Mouse (Mus musculus): ENCODE data around the gene Gm49661.

Gm49661 gene

DNA sequence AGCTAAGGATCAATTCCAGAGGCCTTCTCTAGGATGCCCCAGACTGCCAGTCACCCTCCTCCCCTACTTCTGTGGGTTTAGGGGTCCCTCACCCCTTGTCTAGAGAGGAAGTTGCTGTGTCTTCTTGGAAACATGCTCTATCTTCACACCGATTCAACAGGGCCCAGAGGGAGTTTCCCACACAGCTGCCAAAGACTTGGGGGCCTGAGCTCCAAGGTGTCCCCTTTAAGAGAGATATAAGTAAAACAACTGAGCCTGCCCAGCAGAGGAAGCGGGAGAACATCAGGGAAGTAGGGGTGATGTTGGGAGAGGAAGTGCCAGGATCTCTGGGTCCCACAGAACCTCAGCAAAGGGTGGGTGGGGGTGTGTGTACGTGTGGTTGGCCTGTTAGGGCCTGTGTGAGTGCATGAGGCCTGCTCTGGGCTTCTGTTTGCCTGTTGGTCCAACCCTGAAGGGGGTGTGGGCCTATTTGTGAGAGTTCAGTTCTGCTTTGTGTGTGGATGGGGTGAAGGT lies 13.3 kb upstream of the Gm49661 start:
- DNase-seq, result no peak

DNA sequence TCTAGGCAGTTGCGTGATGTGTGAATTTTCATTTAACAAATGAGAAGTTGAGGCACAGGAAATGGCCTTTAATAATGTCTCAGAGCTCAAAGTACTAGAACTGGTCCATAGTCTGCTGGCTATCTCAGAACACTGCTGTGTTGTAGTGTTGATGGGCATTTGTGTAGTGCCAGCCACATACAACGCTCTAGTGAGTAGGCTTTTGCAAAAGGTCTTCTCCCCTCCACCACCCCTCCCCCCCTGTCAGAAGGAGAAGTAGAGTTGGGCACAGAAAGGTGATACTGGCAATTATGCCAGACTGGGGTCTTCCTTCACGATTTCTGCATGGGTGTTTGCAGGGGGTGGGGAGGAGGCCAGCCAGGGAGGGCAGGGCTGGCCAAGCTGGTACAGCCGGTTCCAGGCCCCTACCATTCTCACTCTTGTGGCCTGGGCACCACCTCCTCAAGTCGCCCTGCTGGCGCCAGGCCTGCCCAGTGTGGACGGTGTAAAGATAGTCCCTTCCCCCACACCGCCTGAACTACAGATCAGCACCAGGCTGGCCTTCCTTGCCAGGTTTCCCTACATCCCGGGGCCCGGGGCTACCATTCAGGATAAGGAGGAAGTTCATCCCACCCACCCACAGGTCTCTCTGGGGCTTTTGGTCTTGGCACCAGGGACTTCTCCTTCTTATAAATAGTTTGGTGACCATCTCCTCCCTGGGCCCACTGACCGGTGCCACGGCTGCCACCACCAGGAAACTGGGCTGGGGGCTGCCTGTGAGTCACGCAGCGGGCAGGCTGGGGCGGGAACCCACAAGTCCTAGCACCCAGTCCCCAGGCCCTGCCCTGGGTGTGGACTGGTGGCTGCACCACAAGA lies 12.6 kb upstream of the Gm49661 start:
- peak; percentile 70 for DNase-seq

DNA sequence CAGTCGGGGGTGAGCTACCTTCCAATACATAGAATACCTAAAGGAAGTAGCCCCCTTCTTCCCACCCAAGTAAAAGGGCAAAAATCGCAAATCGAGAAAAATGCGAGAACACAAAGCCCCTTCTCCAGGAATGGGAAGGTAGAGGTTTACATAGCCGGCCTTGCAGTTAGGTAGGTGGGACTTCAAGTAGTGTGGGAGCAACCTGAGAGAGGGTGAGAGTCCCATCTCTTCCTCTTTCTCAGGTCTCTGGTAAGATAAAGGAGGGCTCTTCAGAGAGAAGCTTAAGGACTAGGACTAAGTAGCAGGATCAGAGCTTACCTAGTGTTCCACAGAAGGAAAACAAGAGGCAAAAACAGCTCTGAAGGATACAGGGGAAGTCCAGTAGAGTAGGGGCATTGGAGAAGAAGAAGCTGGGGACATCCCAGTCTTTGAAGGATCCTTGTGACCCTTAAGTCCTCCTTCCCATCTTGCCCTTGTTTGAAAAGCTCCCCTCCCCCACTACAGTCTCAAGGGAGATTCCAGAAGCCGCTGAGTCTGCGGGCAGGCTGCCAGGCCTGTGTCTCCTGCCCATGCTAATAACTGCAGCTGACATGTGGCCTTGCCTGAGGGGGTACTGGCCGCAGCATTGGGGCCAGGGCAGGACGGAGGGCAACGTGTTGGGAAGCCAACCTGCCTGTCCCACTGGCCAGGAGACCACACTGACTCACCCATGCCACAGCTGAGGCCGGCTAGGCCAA lies 11.6 kb upstream of the Gm49661 start:
- DNase-seq, result peak; percentile 96

DNA sequence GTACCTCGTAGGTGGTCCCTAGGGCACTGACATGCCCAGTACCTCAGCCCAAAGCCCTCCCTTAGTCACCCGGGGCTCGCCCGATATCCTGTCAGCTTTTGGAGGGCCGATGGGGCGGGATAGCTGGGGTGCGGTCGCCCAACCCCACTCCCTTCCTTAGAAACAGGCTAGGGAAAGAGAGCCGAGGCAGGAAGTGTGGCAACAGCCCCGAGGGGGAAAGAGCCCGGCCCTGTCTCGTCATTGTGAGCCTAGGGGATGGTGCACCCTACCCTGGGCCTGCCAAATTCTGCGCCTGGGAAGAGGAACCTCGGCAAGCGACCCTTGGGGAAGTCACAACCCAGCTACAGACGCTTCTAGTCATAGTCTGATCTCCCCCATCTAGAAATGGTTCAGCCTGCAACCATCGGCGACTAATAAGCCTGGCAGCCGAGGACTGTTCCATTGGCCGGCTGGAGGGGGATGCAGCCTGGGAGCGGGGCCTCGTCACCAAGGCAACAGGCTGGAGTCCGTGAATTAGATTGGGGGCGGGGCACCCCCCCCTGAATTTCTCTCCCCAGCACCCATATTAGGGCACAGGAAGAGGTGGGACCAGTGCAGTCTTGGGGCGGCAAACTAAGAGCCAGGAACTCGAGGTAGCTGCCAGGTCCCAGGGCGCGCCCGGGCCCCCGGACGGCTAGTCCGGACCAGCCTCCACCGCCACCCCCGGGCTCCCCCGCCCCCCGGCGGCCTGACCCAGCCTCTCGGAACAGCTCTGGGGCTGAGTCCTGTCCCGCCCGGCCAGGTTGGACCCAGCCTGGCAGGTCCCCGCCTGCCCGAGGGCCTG lies 10.6 kb upstream of the Gm49661 start:
- peak; percentile 96 for DNase-seq

DNA sequence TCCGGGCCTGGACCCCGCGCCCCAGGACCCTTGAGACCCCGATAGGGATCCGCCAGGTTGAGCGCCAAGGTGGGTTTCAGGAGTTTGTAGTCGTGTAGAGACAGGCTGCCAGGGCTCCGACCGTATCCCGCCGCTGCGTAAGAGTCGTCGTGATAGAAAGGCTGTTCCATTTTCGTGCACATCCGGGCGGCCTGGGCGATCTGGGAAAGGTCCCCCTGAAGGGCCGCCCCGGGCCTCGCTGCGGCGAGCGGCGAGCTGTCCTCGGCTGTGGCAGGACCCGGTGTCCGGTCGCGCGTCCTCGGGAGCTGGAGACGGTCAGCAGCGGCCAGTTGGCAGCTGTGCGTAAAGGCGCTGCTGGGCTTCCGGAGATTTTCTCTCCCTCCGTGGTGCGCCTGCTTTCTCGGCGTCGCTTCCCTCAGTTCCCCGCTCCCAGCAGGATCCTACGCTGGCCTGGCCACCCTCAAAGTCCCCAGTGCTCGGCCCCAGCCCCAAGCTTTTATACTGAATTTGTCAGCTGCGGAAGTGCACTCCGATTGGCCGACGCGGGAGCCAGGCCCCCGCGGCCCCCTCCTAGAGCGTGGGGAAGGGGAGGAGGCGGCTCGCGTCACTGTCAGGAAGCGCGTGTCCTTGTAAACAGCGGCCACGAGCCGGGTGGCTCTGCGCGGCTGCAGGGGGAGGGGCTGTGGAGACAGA lies 9.2 kb upstream of the Gm49661 start, which contains the start of gene Junb:
Junb (minus strand) TSS at position 471 of the 693 bp plus-strand sequence.
- peak; percentile 96 for DNase-seq

DNA sequence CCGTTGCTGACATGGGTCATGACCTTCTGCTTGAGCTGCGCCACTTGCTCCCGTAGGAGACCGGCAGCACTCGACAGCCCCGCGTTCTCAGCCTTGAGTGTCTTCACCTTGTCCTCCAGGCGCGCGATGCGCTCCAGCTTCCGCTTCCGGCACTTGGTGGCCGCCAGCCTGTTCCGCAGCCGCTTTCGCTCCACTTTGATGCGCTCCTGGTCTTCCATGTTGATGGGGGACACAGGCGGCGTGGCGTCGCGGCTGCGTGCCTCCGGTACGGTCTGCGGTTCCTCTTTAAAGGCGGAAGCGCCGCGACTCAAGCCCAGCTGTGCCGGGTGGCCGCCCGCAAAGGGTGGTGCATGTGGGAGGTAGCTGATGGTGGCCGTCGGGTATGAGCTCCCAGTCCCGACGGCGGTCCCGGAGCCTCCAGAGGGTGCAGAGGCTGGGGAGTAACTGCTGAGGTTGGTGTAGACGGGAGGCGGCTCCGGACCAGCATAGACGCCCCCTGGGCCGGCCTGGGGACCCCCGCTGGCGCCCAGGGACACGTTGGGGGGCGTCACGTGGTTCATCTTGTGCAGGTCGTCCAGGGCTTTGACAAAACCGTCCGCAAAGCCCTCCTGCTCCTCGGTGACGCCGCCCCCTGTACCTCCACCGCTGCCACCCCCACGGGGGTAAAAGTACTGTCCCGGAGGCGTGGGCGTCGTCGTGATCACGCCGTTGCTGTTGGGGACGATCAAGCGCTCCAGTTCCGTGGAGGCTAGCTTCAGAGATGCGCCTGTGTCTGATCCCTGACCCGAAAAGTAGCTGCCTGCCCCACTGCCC lies 8.4 kb upstream of the Gm49661 start:
- peak; percentile 82 for DNase-seq

DNA sequence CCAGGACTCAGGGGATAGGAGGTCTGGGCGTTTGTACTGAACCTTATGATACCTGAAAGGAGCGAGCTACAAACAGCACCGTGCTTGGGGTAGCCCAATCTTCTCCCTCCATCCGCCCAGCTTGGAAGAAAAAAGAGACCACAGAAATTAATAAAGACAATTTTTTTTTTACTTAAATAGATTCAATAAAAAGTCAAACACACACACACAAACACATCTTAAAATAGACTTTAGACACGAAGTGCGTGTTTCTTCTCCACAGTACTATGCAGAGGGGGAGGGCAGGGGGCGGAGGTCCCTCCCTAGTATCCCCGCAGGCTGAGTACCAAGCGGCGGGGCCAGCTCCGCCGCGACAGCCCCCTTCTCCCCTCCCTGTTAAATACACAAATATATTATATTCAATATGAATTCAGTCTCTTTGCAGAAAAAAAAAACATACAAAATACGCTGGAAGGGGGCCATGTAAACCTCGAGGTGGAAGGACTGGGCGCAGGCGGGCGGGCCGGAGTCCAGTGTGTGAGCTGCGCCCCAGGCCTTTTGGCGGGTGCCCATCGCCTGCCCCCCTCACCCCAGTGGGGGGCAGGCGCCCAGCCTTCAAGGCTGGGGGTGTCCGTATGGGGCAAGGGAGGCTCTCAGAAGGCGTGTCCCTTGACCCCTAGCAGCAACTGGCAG lies 7.7 kb upstream of the Gm49661 start:
- no peak for DNase-seq

DNA sequence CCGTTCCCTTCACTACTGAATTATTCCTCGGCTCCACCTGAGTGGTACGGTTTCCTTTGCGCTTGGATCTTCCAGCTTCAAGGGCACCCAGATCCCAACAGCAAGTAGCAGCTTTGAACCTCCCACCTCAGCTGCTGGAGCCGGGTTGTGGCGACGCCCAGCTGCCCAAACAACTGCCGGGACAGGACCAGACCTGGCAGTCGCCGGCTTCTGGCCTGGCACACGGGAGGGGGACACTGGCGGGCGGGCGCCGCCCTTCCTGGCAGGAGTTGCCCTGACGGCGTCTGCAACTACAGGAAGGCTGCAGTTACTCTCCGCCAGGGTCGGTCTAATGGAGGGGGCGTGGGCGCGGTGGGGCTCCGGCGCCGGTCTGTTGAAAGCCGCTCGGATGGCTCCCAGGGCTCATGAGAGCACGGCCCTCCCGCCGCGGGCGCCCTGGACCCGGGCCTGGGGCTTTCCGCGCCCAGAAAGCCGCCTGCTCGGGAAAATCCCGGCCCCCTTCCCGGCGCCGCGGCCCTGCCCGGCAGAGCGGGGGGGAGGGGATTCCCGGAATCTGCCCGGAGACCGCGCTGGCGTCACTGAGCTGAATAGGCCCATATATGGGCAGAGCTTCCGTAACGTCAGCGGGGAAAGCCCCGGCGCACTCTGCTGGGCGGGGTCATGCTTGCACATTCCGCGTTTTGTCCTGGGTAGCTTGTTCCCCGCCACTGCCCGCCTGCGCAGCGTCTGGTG lies 7.0 kb upstream of the Gm49661 start:
- DNase-seq, result peak; percentile 97

DNA sequence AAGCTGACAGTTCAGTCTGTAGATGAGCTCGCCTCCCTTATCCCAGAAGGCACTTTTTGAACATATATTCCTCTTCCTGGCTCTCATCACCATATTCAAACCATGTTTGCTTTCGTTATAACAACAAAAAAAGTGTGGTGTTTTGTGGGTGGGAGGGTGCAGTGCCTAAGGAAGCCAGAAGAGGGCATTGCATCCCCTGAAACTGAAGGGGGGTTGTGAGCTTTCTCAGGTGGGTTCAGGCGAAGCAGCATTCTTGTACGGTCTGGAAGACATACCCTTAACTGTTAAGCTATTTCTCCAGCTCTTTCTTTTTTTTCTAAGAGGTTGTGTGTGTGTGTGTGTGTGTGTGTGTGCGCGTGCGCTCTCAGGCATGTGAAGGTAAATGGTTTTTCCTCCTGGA lies 6.2 kb upstream of the Gm49661 start:
- DNase-seq, result peak; percentile 80

DNA sequence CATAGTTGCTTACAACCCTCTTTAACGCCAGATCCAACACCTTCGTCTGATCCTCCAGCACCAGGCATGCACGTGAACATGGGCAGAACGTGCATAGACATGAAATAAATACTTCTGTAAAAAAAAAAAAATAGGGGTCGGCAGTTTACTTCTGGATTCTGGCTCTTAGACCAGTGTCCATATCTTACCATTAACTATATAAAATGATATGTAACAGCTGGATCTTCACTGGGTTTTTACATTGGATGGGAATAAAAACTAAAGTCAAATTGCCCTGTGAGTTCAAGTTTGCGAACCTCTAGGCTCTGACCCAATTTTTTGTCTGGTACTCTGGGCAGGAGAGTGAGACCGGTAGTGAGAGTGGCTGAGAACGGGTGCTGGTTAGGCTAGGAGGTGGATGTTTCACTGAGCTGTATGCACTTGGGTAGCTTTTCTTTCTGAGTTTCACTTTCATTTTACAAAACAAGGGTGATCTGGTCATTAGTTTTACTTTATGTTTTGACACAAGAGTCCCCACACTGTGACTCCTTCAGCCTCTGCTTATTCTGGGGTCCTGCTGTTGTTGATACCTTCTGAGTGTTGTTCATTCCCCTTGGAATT lies 5.4 kb upstream of the Gm49661 start:
- no peak for DNase-seq

DNA sequence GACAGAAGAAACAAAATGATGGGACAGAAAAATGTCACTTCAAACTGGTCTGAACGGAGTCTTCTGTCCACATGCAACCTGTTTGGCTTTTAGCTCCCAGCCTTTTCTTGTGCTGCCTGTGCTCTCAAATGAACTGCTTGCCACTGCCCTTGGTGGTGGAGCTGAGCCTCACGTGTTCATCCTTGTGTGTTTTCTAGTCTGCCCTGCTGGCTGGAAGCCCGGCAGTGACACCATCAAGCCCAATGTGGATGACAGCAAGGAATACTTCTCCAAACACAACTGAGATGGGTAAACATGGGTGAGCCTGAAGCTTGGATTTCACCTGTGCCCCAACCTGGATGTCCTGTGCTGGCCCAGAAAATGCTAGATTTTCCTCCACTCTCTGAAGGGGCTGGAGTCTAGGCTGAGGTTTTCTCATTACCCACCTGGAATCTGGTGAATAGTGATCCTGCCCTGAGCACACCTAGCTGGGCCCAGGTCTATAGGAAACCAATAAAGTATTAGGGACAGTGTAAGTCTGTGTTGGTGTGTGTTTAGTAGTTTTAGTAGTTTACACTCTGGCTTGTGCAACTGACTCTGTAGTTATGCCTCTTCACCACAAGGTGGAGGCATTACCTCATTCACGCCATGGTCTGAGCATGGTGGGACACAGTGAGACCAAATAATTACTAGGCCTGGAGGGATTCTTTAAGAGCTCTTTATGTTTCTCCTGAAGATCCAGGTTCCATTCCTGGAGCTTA lies 4.7 kb upstream of the Gm49661 start:
- peak; percentile 67 for DNase-seq

DNA sequence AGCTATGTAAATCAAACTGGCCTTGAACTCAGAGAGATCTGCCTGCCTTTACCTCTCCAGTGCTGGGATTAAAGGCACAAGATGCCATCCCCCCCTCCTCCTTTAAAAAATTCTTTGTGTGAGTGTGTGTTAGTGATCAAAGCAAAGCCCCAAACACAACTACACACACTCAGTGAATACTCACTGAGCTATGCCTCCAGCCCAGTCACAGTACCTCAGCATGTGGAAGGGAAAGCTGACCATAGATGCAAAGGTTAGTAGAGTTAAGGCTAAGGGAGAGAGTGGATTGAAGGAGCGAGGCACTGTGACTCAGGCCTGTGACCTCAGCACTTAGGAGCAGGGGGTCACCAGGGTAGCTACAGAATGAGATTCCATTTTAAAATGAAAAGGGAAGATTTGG lies 3.8 kb upstream of the Gm49661 start:
- no peak for DNase-seq

DNA sequence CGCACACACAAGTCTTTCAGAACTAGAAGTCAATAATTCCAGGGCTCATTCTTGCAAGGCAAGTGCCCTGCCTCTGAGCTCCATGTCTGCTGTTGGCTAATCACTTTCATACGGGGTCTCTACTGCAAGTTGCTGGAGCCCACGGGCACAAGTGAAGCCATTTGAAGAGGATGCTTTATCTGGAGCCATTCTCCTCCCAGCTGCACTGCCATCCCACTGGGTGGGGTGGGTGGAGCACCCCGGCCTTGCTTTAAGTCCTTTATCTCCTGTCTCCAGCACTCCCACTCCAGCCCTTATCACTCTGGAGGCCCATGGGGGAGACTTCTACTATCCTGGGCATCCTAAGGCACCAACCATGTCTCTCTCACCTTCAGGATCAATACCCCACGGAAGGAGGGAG lies 1.7 kb upstream of the Gm49661 start:
- DNase-seq, result no peak

DNA sequence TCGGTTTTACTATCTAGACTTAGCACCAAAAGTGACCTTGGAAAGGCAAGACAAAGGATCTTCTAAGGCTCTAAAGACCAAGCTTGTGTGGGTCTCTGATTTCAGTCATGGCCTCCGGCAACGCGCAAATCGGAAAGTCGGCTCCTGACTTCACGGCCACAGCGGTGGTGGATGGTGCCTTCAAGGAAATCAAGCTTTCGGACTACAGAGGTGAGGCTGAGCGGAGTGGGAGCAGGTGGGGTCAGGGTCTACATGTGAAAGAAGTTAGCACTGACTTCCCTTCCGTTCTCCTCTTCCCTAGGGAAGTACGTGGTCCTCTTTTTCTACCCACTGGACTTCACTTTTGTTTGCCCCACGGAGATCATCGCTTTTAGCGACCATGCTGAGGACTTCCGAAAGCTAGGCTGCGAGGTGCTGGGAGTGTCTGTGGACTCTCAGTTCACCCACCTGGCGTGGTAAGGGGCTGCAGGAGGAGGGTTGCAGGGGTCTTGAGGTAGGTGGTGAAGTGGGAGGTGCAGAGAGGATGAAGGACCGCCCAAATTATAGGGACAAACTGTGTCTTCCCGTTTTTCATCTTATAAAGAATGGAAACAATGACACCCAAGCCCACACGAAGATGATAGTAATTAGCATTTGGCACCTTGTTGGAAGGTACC lies 1.0 kb upstream of the Gm49661 start:
- DNase-seq, result peak; percentile 48

DNA sequence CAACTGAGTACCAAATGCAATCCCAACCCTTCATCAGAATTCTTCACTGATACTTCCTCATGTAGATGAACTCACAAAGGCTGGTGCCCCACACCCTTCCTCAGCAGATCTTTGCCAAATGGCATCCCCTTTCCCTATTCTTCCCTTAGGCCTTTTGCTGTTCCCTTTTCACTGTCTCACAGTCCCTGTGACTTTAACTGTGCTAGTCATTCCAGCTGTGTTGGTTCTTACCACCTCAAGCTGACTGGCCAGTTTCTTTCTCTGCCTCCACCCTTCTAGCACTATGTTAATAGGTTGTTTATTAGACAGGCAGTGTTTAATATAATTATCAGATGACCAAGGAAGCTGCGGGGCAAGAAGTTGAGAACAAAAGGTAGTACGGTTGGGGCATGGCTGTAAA lies 583 bp downstream of the Gm49661 start:
- no peak for DNase-seq

DNA sequence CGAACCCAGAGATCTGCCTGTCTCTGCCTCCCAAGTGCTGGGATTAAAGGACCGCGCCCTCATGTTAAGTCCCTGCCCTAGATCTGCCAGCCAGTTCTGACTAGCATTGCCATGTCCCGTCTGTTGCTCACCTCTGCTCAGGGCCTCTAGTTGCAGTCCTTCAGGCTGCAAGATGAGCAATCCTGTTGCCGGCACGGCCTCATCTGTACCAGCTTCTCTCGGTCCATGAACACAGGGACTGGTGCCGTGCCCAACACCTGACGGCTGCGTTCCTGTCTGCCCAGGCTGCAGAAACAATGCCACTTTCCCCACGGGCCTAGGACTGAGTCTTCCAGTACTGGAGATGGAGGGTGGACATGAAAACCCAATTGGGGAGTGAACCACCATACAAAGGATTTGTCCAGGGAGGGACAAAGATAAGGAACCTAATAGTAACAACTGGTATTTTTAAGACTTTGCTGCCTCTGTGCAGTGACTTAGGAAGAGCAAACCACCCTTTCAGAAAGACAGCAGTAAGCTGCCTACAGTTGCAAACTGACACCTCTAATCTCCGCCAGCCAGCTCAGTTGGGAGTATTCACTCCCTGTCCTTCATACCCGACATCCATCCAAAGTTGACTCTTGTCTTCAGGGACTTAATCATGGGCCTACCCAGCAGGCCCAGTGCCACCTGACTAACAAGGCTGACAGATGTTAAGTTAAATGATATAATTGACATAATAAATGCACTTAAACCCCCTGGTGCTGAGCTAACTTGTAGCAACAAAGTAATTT lies 1.5 kb downstream of the Gm49661 start:
- DNase-seq, result no peak

DNA sequence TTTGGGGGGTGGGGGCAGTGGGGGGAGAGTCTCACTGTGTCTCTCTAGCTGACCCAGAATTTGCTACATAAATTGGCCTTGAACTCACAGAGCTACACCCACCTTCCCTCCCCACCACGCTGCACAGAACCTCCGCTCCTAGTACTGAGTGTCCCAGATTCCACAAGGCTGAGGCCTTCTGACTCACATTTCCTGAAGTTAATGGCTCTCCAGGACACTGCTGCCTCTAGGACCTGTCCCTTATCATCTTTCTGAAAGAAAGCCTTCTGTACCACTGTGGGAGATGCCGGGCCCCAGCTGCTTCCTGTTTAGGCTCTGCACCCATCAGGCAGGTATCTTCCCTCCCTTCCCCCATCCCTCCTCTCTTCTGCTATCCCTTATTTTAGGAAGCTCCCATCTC lies 2.6 kb downstream of the Gm49661 start:
- DNase-seq, result no peak

All from kidney, postnatal 10 days (tissue).